Mouse (Mus musculus) heart, embryonic 13.5 days (tissue): ENCODE data around the gene Ccl24. TPM values are rescaled to one million over a fixed set of nuclear protein-coding genes. Genes with fewer than 3 reads are reported as not detected.

Experiments used
- ATAC-seq: fragments of 200-750 bp; cut with Nextera tagmentation; 2 replicates; pipeline ENCODE4 v1.8.0; 2017; ENCODE audit warnings: moderate TSS enrichment; ENCODE audit not compliant: insufficient number of reproducible peaks, low FRiP score, low TSS enrichment; ENCODE audit errors: extremely low read depth
- H3K27ac ChIP-seq: fragments of 300-500 bp; sonication (generic); replicated peaks from 2 replicates; pipeline ENCODE4 v1.5.1; 2015; ENCODE audit warnings: moderate library complexity, mild to moderate bottlenecking, inconsistent platforms
- H3K27me3 ChIP-seq: fragments of 300-500 bp; sonication (generic); replicated peaks from 2 replicates; pipeline ENCODE4 v1.6.1; 2015; ENCODE audit warnings: mild to moderate bottlenecking, inconsistent platforms
- H3K36me3 ChIP-seq: fragments of 300-500 bp; sonication (generic); 2 replicates; pipeline ENCODE4 v1.6.1; 2015; ENCODE audit warnings: mild to moderate bottlenecking, inconsistent platforms
- H3K4me1 ChIP-seq: fragments of 300-500 bp; sonication (generic); 2 replicates; pipeline ENCODE4 v1.6.1; 2015; ENCODE audit warnings: inconsistent platforms
- H3K4me2 ChIP-seq: fragments of 300-500 bp; sonication (generic); 2 replicates; pipeline ENCODE4 v1.6.1; 2015; ENCODE audit warnings: inconsistent platforms, mild to moderate bottlenecking, moderate library complexity
- H3K4me3 ChIP-seq: fragments of 300-500 bp; sonication (generic); 2 replicates; pipeline ENCODE4 v1.5.1; 2015; ENCODE audit warnings: moderate library complexity, mild to moderate bottlenecking, inconsistent platforms
- H3K9ac ChIP-seq: fragments of 300-500 bp; sonication (generic); 2 replicates; pipeline ENCODE4 v1.6.1; 2015; ENCODE audit warnings: inconsistent platforms, mild to moderate bottlenecking, moderate library complexity
- H3K9me3 ChIP-seq: fragments of 300-500 bp; sonication (generic); 2 replicates; pipeline ENCODE4 v1.6.1; 2016; ENCODE audit warnings: inconsistent platforms
- WGBS: fragments of 180-500 bp; shearing (Covaris S2); methylation state at CpG from one replicate; pipeline ENCODE4 v1.1.7; 2015; ENCODE audit warnings: mixed read lengths; 5-methylcytosine and 5-hydroxymethylcytosine counted together
- polyA plus RNA-seq: library from polyadenylated mRNA; unstranded; fragments of >200 nt; fragmentation: Nextera tagmentation; extraction: Ambion mirVana; gene quantifications from 2 replicates; pipeline ENCODE4 v1.2.1, GENCODE M21; 2015

Ccl24 gene
- polyA plus RNA-seq, 1 experiment from 2014 or later = 2.9 TPM

GRCm38 (mm10) chr5:135579331-135579751, 6.5 kb upstream of the Ccl24 start:
- no peak overlapping the region for H3K9ac ChIP-seq
- H3K4me1 ChIP-seq = no peaks in the 10 kb centered on the region
- no peak overlapping the region for H3K4me2 ChIP-seq
- no peaks in the 10 kb centered on the region for H3K36me3 ChIP-seq
- H3K9me3 ChIP-seq = no peaks in the 10 kb centered on the region
- 79% methylated on average over 10 of the region's 10 CpGs for WGBS
- H3K27me3 ChIP-seq = 0 out of 2 replicates have a peak, but pooled peaks cover under 1% of the 10 kb centered on the region
- no peak overlapping the region for H3K27ac ChIP-seq
- H3K4me3 ChIP-seq = no peak overlapping the region
- ATAC-seq = no peak

- Histone ChIP-seq H3K4me1 (no peaks in the 10 kb centered on the region), H3K4me2 (no peak overlapping the region), H3K36me3 (no peaks in the 10 kb centered on the region), H3K4me3 (no peak overlapping the region), H3K9me3 (no peaks in the 10 kb centered on the region), H3K27ac (no peak overlapping the region), H3K9ac (no peak overlapping the region), H3K27me3 (peaks cover 12% of the 10 kb centered on the region; the same call in 1 of the 2 replicates)
- 54% methylated on average over 4 of the region's 4 CpGs for WGBS
- ATAC-seq = no peak
Observed at GRCm38 (mm10) chr5:135576055-135576454, 3.2 kb upstream of the Ccl24 start.

GRCm38 (mm10) chr5:135568698-135569097, 4.2 kb downstream of the Ccl24 start:
- no peak overlapping the region for H3K9ac ChIP-seq
- no peaks in the 10 kb centered on the region for H3K9me3 ChIP-seq
- 63% methylated on average over 6 of the region's 6 CpGs for WGBS
- H3K4me1 ChIP-seq = 0 out of 2 replicates have a peak, but pooled peaks cover 4% of the 10 kb centered on the region
- no peak overlapping the region for H3K4me3 ChIP-seq
- no peak overlapping the region for H3K27ac ChIP-seq
- peaks cover 13% of the 10 kb centered on the region; the same call in 1 of the 2 replicates for H3K27me3 ChIP-seq
- H3K36me3 ChIP-seq = no peaks in the 10 kb centered on the region
- no peak for ATAC-seq
- no peak overlapping the region for H3K4me2 ChIP-seq

DNA sequence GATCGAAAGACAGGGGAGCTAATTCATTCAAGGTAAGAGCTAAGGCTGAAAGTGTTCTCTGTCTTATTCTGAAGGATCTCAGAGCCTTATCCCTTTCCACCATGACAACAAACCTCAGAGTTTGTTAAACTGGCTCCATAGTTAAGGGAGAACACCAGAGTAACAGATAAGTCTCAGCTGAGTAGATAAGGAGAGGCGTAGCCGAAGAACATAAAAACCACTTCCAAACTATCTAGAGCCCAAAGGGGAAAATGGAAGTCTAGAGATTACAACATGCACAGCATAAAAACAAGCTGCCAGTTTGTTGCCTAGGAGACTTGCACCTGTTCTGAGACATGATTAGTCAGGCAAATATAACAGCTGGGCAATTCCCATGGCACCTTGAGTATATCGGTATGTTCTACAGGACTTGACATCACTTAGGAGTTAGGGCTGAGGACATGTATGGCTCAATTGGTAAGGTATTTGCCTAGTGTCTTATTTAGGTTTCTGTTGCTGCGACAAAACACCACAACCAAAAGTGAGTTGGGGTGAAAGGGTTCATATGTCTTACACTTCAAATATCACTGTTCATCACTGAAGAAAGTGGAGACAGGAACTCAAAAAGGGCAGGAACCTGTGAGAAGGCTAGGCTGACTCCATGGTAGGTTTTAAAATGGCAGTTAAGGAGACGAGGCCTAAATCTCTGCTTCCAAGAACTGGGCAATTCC, 5.1 kb downstream of the Ccl24 start:
- Histone ChIP-seq H3K36me3 (no peaks in the 10 kb centered on the region), H3K9ac (no peak overlapping the region), H3K4me3 (no peak overlapping the region), H3K27ac (no peak overlapping the region), H3K4me2 (no peak overlapping the region), H3K9me3 (no peaks in the 10 kb centered on the region), H3K27me3 (peaks cover 13% of the 10 kb centered on the region; the same call in 1 of the 2 replicates), H3K4me1 (0 out of 2 replicates have a peak, but pooled peaks cover 4% of the 10 kb centered on the region)
- no peak for ATAC-seq
- WGBS = 68% methylated on average over 6 of the region's 6 CpGs

DNA sequence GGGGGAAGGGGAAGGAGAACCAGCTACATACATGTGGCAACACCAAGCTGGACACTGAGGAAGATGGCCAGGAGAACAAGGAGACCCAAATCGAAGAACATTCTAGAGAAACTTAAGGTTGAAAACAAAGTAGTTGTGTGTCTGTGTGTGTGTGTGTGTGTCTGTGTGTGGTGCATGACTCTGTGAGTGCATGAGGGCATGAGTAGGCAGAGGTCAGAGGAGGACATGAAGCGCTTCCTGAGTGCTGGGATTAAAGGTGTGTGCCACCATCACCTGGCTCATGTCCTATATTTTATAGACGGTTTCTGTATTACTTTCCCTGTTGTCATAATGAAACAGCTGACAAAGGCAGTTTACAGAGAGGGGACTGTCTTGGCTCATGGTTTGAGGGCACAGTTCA, 9.4 kb downstream of the Ccl24 start, which contains the start of gene Ccl26:
Ccl26 (minus strand) TSS at position 101 of the 400 bp plus-strand sequence.
- no peak within 1 kb of the TSS for H3K4me3 ChIP-seq
- H3K27ac ChIP-seq = no peak within 1 kb of the TSS
- WGBS = 77% methylated on average over 3 of the region's 3 CpGs
- H3K4me1 ChIP-seq = 0 out of 2 replicates have a peak, but pooled peaks cover 4% of the 10 kb centered on the region
- no peak for ATAC-seq
- no peak within 1 kb of the TSS for H3K9ac ChIP-seq
- no peaks in the 10 kb centered on the region for H3K9me3 ChIP-seq
- no peak within 1 kb of the TSS for H3K4me2 ChIP-seq
- H3K27me3 ChIP-seq = no peaks in the 10 kb centered on the region
- no peaks in the 10 kb centered on the region for H3K36me3 ChIP-seq

DNA sequence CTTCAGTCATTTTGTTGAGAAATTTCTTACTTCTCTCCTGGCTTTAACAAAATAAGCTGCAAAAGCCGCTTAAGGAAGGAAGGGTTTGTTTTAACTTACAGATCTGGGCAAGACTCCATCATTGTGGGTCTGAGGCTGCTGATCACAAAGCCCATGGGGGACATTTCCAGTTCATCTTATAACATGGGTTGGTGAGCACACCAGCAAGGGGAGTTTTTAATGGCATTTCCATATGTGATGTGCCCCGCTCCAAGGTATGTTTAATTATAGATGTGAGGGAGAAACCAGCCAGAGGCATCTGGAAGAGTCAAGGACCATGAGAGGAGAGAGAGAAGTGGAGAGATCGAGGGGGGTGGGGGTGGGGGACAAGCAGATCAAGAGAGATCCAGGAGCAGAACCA, 15.2 kb downstream of the Ccl24 start:
- Histone ChIP-seq H3K27me3 (no peaks in the 10 kb centered on the region), H3K4me3 (no peak overlapping the region), H3K9ac (no peak overlapping the region), H3K4me2 (no peak overlapping the region), H3K36me3 (no peaks in the 10 kb centered on the region), H3K4me1 (0 out of 2 replicates have a peak, but pooled peaks cover 3% of the 10 kb centered on the region), H3K27ac (no peak overlapping the region), H3K9me3 (no peaks in the 10 kb centered on the region)
- ATAC-seq = no peak
- 55% methylated on average over 3 of the region's 3 CpGs for WGBS

- H3K9me3 ChIP-seq = no peaks in the 10 kb centered on the region
- H3K9ac ChIP-seq = no peak overlapping the region
- H3K27ac ChIP-seq = no peak overlapping the region
- ATAC-seq = no peak
- no peak overlapping the region for H3K4me2 ChIP-seq
- 0 out of 2 replicates have a peak, but pooled peaks cover 3% of the 10 kb centered on the region for H3K4me1 ChIP-seq
- H3K27me3 ChIP-seq = no peaks in the 10 kb centered on the region
- 29% methylated on average over 4 of the region's 4 CpGs for WGBS
- H3K4me3 ChIP-seq = no peak overlapping the region
- H3K36me3 ChIP-seq = no peaks in the 10 kb centered on the region
Observed at GRCm38 (mm10) chr5:135557051-135557450, 15.8 kb downstream of the Ccl24 start.

DNA sequence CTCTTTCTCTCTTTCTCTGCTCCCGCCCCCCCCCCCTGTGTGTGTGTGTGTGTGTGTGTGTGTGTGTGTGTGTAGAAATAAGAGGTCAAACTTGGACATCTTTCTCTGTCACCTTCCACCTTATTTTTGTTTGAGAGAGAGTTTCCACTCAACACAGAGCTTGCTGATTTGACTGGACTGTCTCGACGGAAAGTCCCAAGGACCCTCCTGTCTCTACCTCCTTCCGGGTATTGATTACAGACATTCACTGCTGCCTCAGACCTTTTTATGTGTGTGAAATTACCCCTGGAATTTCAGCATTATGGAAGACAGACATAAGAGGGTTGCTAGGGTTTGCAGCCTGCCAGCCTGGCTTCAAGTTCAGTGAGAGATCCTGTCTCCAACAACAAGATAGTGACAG, 16.6 kb downstream of the Ccl24 start:
- no peak for ATAC-seq
- H3K27me3 ChIP-seq = no peaks in the 10 kb centered on the region
- no peak overlapping the region for H3K9ac ChIP-seq
- 0 out of 2 replicates have a peak, but pooled peaks cover 3% of the 10 kb centered on the region for H3K4me1 ChIP-seq
- H3K4me2 ChIP-seq = no peak overlapping the region
- H3K4me3 ChIP-seq = no peak overlapping the region
- H3K36me3 ChIP-seq = no peaks in the 10 kb centered on the region
- H3K9me3 ChIP-seq = no peaks in the 10 kb centered on the region
- no peak overlapping the region for H3K27ac ChIP-seq
- WGBS = 74% methylated on average over 3 of the region's 4 CpGs

GRCm38 (mm10) chr5:135551591-135551990, 21.3 kb downstream of the Ccl24 start:
- Histone ChIP-seq H3K9me3 (no peaks in the 10 kb centered on the region), H3K27ac (no peak overlapping the region), H3K4me1 (no peaks in the 10 kb centered on the region), H3K9ac (no peak overlapping the region), H3K36me3 (no peaks in the 10 kb centered on the region), H3K4me3 (no peak overlapping the region), H3K27me3 (0 out of 2 replicates have a peak, but pooled peaks cover 13% of the 10 kb centered on the region), H3K4me2 (no peak overlapping the region)
- WGBS = 62% methylated on average over 3 of the region's 3 CpGs
- ATAC-seq = no peak

- Histone ChIP-seq H3K27me3 (0 out of 2 replicates have a peak, but pooled peaks cover 13% of the 10 kb centered on the region), H3K4me1 (peaks cover under 1% of the 10 kb centered on the region; the same call in 1 of the 2 replicates), H3K27ac (no peak overlapping the region), H3K9ac (no peak overlapping the region), H3K4me2 (no peak overlapping the region), H3K4me3 (no peak overlapping the region), H3K36me3 (no peaks in the 10 kb centered on the region), H3K9me3 (no peaks in the 10 kb centered on the region)
- 23% methylated on average over 3 of the region's 3 CpGs for WGBS
- ATAC-seq = no peak
Observed at GRCm38 (mm10) chr5:135550910-135551309, 21.9 kb downstream of the Ccl24 start.

DNA sequence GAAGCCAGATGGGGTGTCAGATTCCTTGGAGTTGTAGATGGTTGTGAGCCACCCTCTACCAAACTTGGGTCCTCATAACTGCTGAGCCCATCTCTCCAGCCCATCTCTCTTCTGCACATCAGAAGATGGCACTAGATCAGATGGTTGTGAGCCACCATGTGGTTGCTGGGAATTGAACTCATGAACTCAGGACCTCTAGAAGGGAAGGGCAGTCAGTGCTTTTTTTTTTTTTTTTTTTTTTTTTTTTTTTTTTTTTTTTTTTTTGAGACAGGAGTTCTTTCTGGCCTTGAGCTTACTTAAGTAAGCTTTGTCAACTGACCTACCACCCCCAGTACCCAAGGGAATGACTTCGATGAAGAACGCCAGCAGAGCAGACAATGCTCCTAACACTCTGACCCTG, 24.9 kb downstream of the Ccl24 start:
- Histone ChIP-seq H3K4me2 (no peak overlapping the region), H3K4me3 (no peak overlapping the region), H3K9me3 (no peaks in the 10 kb centered on the region), H3K9ac (no peak overlapping the region), H3K4me1 (peaks cover 19% of the 10 kb centered on the region), H3K27me3 (0 out of 2 replicates have a peak, but pooled peaks cover 13% of the 10 kb centered on the region), H3K36me3 (no peaks in the 10 kb centered on the region), H3K27ac (no peak overlapping the region)
- WGBS = 86% methylated on average over 2 of the region's 2 CpGs
- no peak for ATAC-seq
